Mouse (Mus musculus): ENCODE data around the gene Ghdc. TPM values are rescaled to one million over a fixed set of nuclear protein-coding genes. Genes with fewer than 3 reads are reported as not detected.

Ghdc gene
- polyA plus RNA-seq, 1 experiment from 2014 or later = 8.4 TPM

GRCm38 (mm10) chr11:100724919-100725512 lies 45.7 kb downstream of the Ghdc start:
- H3K4me2 ChIP-seq (replicated peaks; ENCODE audit: low read depth, low read length) = no peak overlapping the region

GRCm38 (mm10) chr11:100722493-100723028 lies 48.2 kb downstream of the Ghdc start:
- 30% methylated on average over 2 of the region's 2 CpGs for WGBS
- peak overlapping the region; percentile 69 for H3K27ac ChIP-seq (ENCODE audit: low read length)
- no peaks in the 10 kb centered on the region for H3K9me3 ChIP-seq (ENCODE audit: low read length)
- no peak for ATAC-seq (ENCODE audit: low FRiP score, low TSS enrichment)
- H3K36me3 ChIP-seq (ENCODE audit: insufficient read depth, low read length) = peaks cover 18% of the 10 kb centered on the region
- H3K4me1 ChIP-seq (ENCODE audit: insufficient read depth, low read length) = peaks cover 35% of the 10 kb centered on the region
- H3K9ac ChIP-seq (replicated peaks; ENCODE audit: low read length) = no peak overlapping the region
- no peak overlapping the region for H3K4me2 ChIP-seq (replicated peaks; ENCODE audit: low read depth, low read length)
- H3K4me3 ChIP-seq (ENCODE audit: low read length) = no peak overlapping the region
- H3K27me3 ChIP-seq (ENCODE audit: insufficient read depth, low read length) = no peaks in the 10 kb centered on the region

More at GRCm38 (mm10) chr11:100724919-100725512, 45.7 kb downstream of the Ghdc start:
- ATAC-seq (ENCODE audit: low FRiP score, low TSS enrichment) = no peak
- peaks cover 32% of the 10 kb centered on the region for H3K4me1 ChIP-seq (ENCODE audit: insufficient read depth, low read length)
- H3K9me3 ChIP-seq (ENCODE audit: low read length) = no peaks in the 10 kb centered on the region
- no peaks in the 10 kb centered on the region for H3K27me3 ChIP-seq (ENCODE audit: insufficient read depth, low read length)
- no peak overlapping the region for H3K4me3 ChIP-seq (ENCODE audit: low read length)
- WGBS = 36% methylated on average over 5 of the region's 5 CpGs
- 0 out of 2 replicates have a peak, but pooled peaks cover 4% of the 10 kb centered on the region for H3K36me3 ChIP-seq (ENCODE audit: insufficient read depth, low read length)
- H3K27ac ChIP-seq (ENCODE audit: low read length) = peak overlapping the region; percentile 68
- no peak overlapping the region; the same call in 1 of the 2 replicates for H3K9ac ChIP-seq (replicated peaks; ENCODE audit: low read length)

DNA sequence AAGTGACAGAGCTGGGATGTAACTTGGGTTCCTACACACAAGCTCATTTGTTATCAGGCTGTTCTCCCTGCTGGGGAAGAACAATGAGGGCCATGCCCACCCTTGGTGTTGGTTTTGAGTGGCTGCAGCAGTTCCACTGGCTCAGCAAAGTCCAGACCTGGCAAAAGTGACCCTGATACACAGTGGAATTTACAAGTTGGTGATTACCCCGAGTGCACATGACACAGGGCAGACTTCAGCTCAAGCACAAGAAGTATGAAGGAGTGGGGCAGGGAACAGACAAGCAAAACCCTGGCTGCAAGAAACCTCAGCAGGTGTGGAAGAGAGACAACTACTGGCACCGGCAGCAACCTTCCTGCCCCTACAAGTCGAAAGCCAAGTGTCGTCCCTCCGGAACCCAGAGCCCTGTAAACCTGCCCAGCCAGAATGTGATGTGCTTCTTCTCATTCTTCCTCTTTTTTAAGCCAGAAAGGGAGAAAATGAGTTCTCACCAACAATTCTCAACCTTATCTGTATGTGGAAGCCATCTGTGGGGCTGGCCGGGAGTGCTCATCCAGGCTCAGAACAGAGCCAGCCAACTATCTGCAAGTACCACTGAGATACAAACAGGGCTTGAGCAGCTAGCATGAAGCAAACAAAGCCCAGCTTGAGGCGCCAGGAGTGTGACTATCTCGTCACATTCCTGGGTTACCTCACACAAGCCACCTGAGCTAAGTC lies 48.8 kb downstream of the Ghdc start:
- Histone ChIP-seq H3K4me3 (ENCODE audit: low read length) (no peak overlapping the region), H3K9ac (replicated peaks; ENCODE audit: low read length) (no peak overlapping the region), H3K4me2 (replicated peaks; ENCODE audit: low read depth, low read length) (no peak overlapping the region; the same call in 1 of the 2 replicates), H3K27ac (ENCODE audit: low read length) (peak overlapping the region; percentile 69), H3K9me3 (ENCODE audit: low read length) (no peaks in the 10 kb centered on the region), H3K27me3 (ENCODE audit: insufficient read depth, low read length) (no peaks in the 10 kb centered on the region), H3K36me3 (ENCODE audit: insufficient read depth, low read length) (peaks cover 23% of the 10 kb centered on the region), H3K4me1 (ENCODE audit: insufficient read depth, low read length) (peaks cover 35% of the 10 kb centered on the region)
- no peak for ATAC-seq (ENCODE audit: low FRiP score, low TSS enrichment)
- WGBS = 77% methylated on average over 8 of the region's 8 CpGs

- H3K9ac ChIP-seq (replicated peaks; ENCODE audit: low read length) = no peak overlapping the region
- H3K4me2 ChIP-seq (replicated peaks; ENCODE audit: low read depth, low read length) = no peak overlapping the region
- H3K4me3 ChIP-seq (ENCODE audit: low read length) = no peak overlapping the region
- peaks cover 35% of the 10 kb centered on the region for H3K4me1 ChIP-seq (ENCODE audit: insufficient read depth, low read length)
- H3K27ac ChIP-seq (ENCODE audit: low read length) = peak overlapping the region; percentile 69
- H3K27me3 ChIP-seq (ENCODE audit: insufficient read depth, low read length) = no peaks in the 10 kb centered on the region
- H3K9me3 ChIP-seq (ENCODE audit: low read length) = no peaks in the 10 kb centered on the region
- peaks cover 28% of the 10 kb centered on the region for H3K36me3 ChIP-seq (ENCODE audit: insufficient read depth, low read length)
- WGBS = 64% methylated on average over 4 of the region's 4 CpGs
- no peak for ATAC-seq (ENCODE audit: low FRiP score, low TSS enrichment)
Observed at GRCm38 (mm10) chr11:100721254-100721653, 49.5 kb downstream of the Ghdc start.

GRCm38 (mm10) chr11:100720345-100720744 lies 50.4 kb downstream of the Ghdc start:
- no peaks in the 10 kb centered on the region for H3K9me3 ChIP-seq (ENCODE audit: low read length)
- peaks cover 33% of the 10 kb centered on the region for H3K4me1 ChIP-seq (ENCODE audit: insufficient read depth, low read length)
- H3K27ac ChIP-seq (ENCODE audit: low read length) = peak overlapping the region; percentile 69; the same call in 1 of the 2 replicates
- no peak overlapping the region for H3K4me3 ChIP-seq (ENCODE audit: low read length)
- no peak overlapping the region for H3K9ac ChIP-seq (replicated peaks; ENCODE audit: low read length)
- no peak for ATAC-seq (ENCODE audit: low FRiP score, low TSS enrichment)
- no peaks in the 10 kb centered on the region for H3K27me3 ChIP-seq (ENCODE audit: insufficient read depth, low read length)
- H3K36me3 ChIP-seq (ENCODE audit: insufficient read depth, low read length) = peaks cover 35% of the 10 kb centered on the region
- no peak overlapping the region for H3K4me2 ChIP-seq (replicated peaks; ENCODE audit: low read depth, low read length)
- WGBS = 76% methylated on average over 5 of the region's 5 CpGs

- H3K4me1 ChIP-seq (ENCODE audit: insufficient read depth, low read length) = peaks cover 28% of the 10 kb centered on the region
- H3K27ac ChIP-seq (ENCODE audit: low read length) = no peak overlapping the region
- no peaks in the 10 kb centered on the region for H3K27me3 ChIP-seq (ENCODE audit: insufficient read depth, low read length)
- H3K36me3 ChIP-seq (ENCODE audit: insufficient read depth, low read length) = peaks cover 40% of the 10 kb centered on the region
- 74% methylated on average over 11 of the region's 11 CpGs for WGBS
- no peak overlapping the region for H3K9ac ChIP-seq (replicated peaks; ENCODE audit: low read length)
- ATAC-seq (ENCODE audit: low FRiP score, low TSS enrichment) = no peak
- no peak overlapping the region for H3K4me2 ChIP-seq (replicated peaks; ENCODE audit: low read depth, low read length)
- H3K9me3 ChIP-seq (ENCODE audit: low read length) = no peaks in the 10 kb centered on the region
- no peak overlapping the region for H3K4me3 ChIP-seq (ENCODE audit: low read length)
Observed at GRCm38 (mm10) chr11:100719893-100720292, 50.9 kb downstream of the Ghdc start.

DNA sequence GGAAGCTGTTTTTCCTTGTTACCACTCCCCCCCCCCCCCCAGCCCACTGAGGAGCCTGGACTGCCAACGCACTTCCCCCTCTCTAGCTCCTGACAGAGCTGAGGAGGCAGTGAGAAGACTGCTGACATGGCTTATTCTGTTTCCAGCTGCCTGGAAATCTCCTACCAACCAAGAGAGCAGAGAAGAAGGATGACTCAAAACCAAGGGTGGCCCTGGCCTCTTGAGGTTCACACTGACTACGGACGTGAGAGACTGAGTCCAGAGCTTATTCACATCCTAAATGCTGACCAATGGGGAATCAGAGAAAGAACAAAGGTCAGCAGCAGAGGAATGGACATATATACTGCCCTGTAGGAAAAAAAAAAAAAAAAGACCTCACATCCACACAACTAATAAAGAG lies 51.4 kb downstream of the Ghdc start:
- Histone ChIP-seq H3K4me3 (ENCODE audit: low read length) (no peak overlapping the region), H3K4me1 (ENCODE audit: insufficient read depth, low read length) (peaks cover 27% of the 10 kb centered on the region), H3K27me3 (ENCODE audit: insufficient read depth, low read length) (no peaks in the 10 kb centered on the region), H3K27ac (ENCODE audit: low read length) (no peak overlapping the region), H3K9me3 (ENCODE audit: low read length) (no peaks in the 10 kb centered on the region), H3K9ac (replicated peaks; ENCODE audit: low read length) (no peak overlapping the region), H3K4me2 (replicated peaks; ENCODE audit: low read depth, low read length) (no peak overlapping the region), H3K36me3 (ENCODE audit: insufficient read depth, low read length) (peaks cover 45% of the 10 kb centered on the region)
- peak; percentile 39; the same call in 1 of the 2 replicates for ATAC-seq (ENCODE audit: low FRiP score, low TSS enrichment)
- 75% methylated on average over 3 of the region's 3 CpGs for WGBS

GRCm38 (mm10) chr11:100718866-100719265 lies 51.9 kb downstream of the Ghdc start:
- Histone ChIP-seq H3K4me1 (ENCODE audit: insufficient read depth, low read length) (peaks cover 31% of the 10 kb centered on the region), H3K9me3 (ENCODE audit: low read length) (no peaks in the 10 kb centered on the region), H3K9ac (replicated peaks; ENCODE audit: low read length) (no peak overlapping the region), H3K27ac (ENCODE audit: low read length) (no peak overlapping the region), H3K27me3 (ENCODE audit: insufficient read depth, low read length) (no peaks in the 10 kb centered on the region), H3K36me3 (ENCODE audit: insufficient read depth, low read length) (peaks cover 45% of the 10 kb centered on the region), H3K4me3 (ENCODE audit: low read length) (no peak overlapping the region), H3K4me2 (replicated peaks; ENCODE audit: low read depth, low read length) (no peak overlapping the region)
- ATAC-seq (ENCODE audit: low FRiP score, low TSS enrichment) = no peak
- WGBS = 92% methylated on average over 4 of the region's 4 CpGs

DNA sequence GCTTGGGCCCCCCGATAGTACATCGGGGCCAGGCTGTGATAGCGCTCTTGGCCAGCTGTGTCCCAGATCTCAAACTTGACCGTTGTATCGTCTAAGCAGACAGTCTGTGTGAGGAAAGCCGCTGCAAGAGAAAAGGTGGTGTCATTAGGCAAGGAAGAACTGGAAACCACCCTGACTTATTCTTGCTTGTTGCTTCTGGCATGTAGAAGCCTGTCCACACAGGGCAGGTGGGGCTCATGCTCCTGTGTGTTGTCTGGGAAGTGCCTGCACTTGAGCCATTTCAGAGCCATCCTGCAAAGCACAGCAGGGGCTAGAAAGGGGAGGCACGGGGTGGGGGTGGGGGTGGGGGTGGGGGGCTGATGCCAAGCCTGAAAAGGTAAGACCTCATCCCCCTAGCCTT lies 52.3 kb downstream of the Ghdc start:
- no peaks in the 10 kb centered on the region for H3K27me3 ChIP-seq (ENCODE audit: insufficient read depth, low read length)
- H3K9me3 ChIP-seq (ENCODE audit: low read length) = no peaks in the 10 kb centered on the region
- peaks cover 35% of the 10 kb centered on the region for H3K4me1 ChIP-seq (ENCODE audit: insufficient read depth, low read length)
- 93% methylated on average over 7 of the region's 7 CpGs for WGBS
- H3K9ac ChIP-seq (replicated peaks; ENCODE audit: low read length) = no peak overlapping the region
- no peak overlapping the region for H3K27ac ChIP-seq (ENCODE audit: low read length)
- no peak overlapping the region for H3K4me2 ChIP-seq (replicated peaks; ENCODE audit: low read depth, low read length)
- no peak for ATAC-seq (ENCODE audit: low FRiP score, low TSS enrichment)
- H3K4me3 ChIP-seq (ENCODE audit: low read length) = no peak overlapping the region
- peaks cover 45% of the 10 kb centered on the region for H3K36me3 ChIP-seq (ENCODE audit: insufficient read depth, low read length)

DNA sequence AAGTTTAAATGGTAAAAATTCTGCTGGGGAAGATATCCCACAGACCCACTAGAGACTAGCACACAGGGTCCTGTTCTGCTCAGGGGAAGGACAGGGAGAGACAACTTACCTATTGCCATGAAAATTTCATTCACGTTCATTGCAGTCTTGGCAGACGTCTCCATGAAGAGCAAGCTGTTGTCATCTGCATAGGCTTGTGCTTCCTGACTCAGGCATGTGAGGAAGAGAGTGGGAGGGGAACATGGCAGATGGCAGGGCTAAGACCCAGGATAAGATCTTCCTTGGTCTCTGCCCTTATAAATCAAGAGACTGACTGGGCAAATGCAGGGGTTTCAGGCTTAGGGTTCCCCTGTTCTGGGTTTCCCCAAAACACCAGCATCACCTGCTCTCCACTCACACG lies 54.1 kb downstream of the Ghdc start:
- no peak for ATAC-seq (ENCODE audit: low FRiP score, low TSS enrichment)
- Histone ChIP-seq H3K27me3 (ENCODE audit: insufficient read depth, low read length) (no peaks in the 10 kb centered on the region), H3K4me1 (ENCODE audit: insufficient read depth, low read length) (peaks cover 29% of the 10 kb centered on the region), H3K9ac (replicated peaks; ENCODE audit: low read length) (no peak overlapping the region), H3K4me2 (replicated peaks; ENCODE audit: low read depth, low read length) (no peak overlapping the region), H3K36me3 (ENCODE audit: insufficient read depth, low read length) (peaks cover 45% of the 10 kb centered on the region), H3K4me3 (ENCODE audit: low read length) (no peak overlapping the region), H3K9me3 (ENCODE audit: low read length) (no peaks in the 10 kb centered on the region), H3K27ac (ENCODE audit: low read length) (no peak overlapping the region)
- WGBS = 90% methylated on average over 3 of the region's 3 CpGs
